Mouse (Mus musculus): Measurements from ENCODE around the gene Gm9508.

Gm9508 gene

GRCm38 (mm10) chr10:77697133-77697532 is at the start of gene Gm9508:
Gm9508 (minus strand) TSS chr10:77697233.
- 62% methylated on average over 4 of the region's 4 CpGs for WGBS

- WGBS: 63% methylated on average over 5 of the region's 5 CpGs
Measured at GRCm38 (mm10) chr10:77741924-77742688, 45.1 kb upstream of the Gm9508 start, which contains the start of gene Gm18596. Gm18596 (minus strand) TSS chr10:77742638.

- 89% methylated on average over 4 of the region's 4 CpGs for WGBS
Measured at GRCm38 (mm10) chr10:77738929-77739328, 41.9 kb upstream of the Gm9508 start.

GRCm38 (mm10) chr10:77735928-77736327 is 38.9 kb upstream of the Gm9508 start:
- WGBS: 94% methylated on average over 1 of the region's 1 CpGs

- 52% methylated on average over 4 of the region's 4 CpGs for WGBS
Measured at GRCm38 (mm10) chr10:77729241-77729640, 32.2 kb upstream of the Gm9508 start.

- WGBS: 78% methylated on average over 4 of the region's 4 CpGs
Measured at GRCm38 (mm10) chr10:77728280-77728679, 31.2 kb upstream of the Gm9508 start.

- WGBS: 36% methylated on average over 3 of the region's 3 CpGs
Measured at GRCm38 (mm10) chr10:77726186-77726585, 29.2 kb upstream of the Gm9508 start, which contains the start of gene Gm10100. Gm10100 (plus strand) TSS chr10:77726486.

GRCm38 (mm10) chr10:77724855-77725254 is 27.8 kb upstream of the Gm9508 start:
- WGBS: 69% methylated on average over 8 of the region's 8 CpGs

GRCm38 (mm10) chr10:77720299-77720698 is 23.3 kb upstream of the Gm9508 start, which contains the start of gene Krtap12-1:
Krtap12-1 (plus strand) TSS chr10:77720599.
- 87% methylated on average over 1 of the region's 1 CpGs for WGBS

GRCm38 (mm10) chr10:77715507-77715906 is 18.5 kb upstream of the Gm9508 start, which contains the start of gene Gm10142:
Gm10142 (plus strand) TSS chr10:77715807.
- 71% methylated on average over 1 of the region's 1 CpGs for WGBS

GRCm38 (mm10) chr10:77713734-77714133 is 16.7 kb upstream of the Gm9508 start:
- WGBS: 65% methylated on average over 4 of the region's 4 CpGs

GRCm38 (mm10) chr10:77711157-77711556 is 14.1 kb upstream of the Gm9508 start, which contains the start of gene Gm10024:
Gm10024 (plus strand) TSS chr10:77711457.

GRCm38 (mm10) chr10:77709831-77710230 is 12.8 kb upstream of the Gm9508 start:
- WGBS: 61% methylated on average over 3 of the region's 3 CpGs

- WGBS: 96% methylated on average over 1 of the region's 1 CpGs
Measured at GRCm38 (mm10) chr10:77706326-77706725, 9.3 kb upstream of the Gm9508 start, which contains the start of gene Gm10272. Gm10272 (plus strand) TSS chr10:77706626.

GRCm38 (mm10) chr10:77690356-77690807 is 6.7 kb downstream of the Gm9508 start, which contains the start of gene Gm19402:
Gm19402 (minus strand) TSS chr10:77690757.
- 50% methylated on average over 3 of the region's 3 CpGs for WGBS

- WGBS: 55% methylated on average over 10 of the region's 10 CpGs
Measured at GRCm38 (mm10) chr10:77687021-77687420, 10.0 kb downstream of the Gm9508 start.

- 15% methylated on average over 22 of the region's 22 CpGs for WGBS
Measured at GRCm38 (mm10) chr10:77685895-77686664, 11.0 kb downstream of the Gm9508 start, which contains the start of gene Tspear. Tspear (plus strand) TSS chr10:77686569.

GRCm38 (mm10) chr10:77684181-77684580 is 12.9 kb downstream of the Gm9508 start:
- WGBS: 31% methylated on average over 8 of the region's 8 CpGs

GRCm38 (mm10) chr10:77682994-77683393 is 14.0 kb downstream of the Gm9508 start:
- 59% methylated on average over 7 of the region's 7 CpGs for WGBS

GRCm38 (mm10) chr10:77677562-77677961 is 19.5 kb downstream of the Gm9508 start:
- WGBS: under 1% methylated on average over 35 of the region's 35 CpGs

- 69% methylated on average over 13 of the region's 13 CpGs for WGBS
Measured at GRCm38 (mm10) chr10:77673765-77674164, 23.3 kb downstream of the Gm9508 start.

GRCm38 (mm10) chr10:77671519-77671918 is 25.5 kb downstream of the Gm9508 start:
- WGBS: 77% methylated on average over 4 of the region's 4 CpGs

Measured in cerebral cortex, adult 2 months (tissue).